Mouse (Mus musculus) megakaryocyte, embryonic 14.5 days (primary cell): Measurements from ENCODE around the gene Ak9.

Experiments used
- FLI1 ChIP-seq: IDR thresholded peaks from 2 replicates; pipeline ENCODE4 v1.6.1; 2012; ENCODE audit warnings: low read length, inconsistent platforms, mixed read lengths
- GATA1 ChIP-seq: IDR thresholded peaks from 3 replicates; pipeline ENCODE4 v1.6.1; 2012; ENCODE audit warnings: mixed read lengths, low read length, inconsistent platforms, borderline replicate concordance

DNA sequence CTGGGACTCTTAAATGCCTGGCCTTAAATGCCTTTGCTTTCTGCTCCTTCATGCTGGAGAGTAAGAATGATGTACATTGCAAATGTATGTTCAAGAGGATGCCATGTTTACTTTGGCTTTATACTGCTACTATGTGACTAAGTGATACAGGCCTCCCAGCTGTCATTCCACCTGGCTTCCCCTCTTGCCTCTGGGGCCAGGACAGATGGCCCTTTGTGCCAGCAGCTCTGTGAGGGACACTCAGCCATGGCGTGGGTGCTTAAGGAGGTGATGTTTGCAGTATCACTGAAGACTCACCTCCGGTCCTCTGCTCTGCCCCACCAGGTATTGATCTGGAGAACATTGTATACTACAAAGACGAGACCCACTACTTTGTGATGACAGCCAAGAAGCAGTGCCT is 176.2 kb downstream of the Ak9 start:
- TF ChIP-seq GATA1, result no peak
- no peak for TF ChIP-seq FLI1
